Mouse (Mus musculus): ENCODE measurements at regions not wholly inside any gene's neighbourhood (a gene's known extent, or its start where the extent isn't known, plus 50 kb on each side); places are given as distances from the start of the nearest gene placed in this dataset.

DNA sequence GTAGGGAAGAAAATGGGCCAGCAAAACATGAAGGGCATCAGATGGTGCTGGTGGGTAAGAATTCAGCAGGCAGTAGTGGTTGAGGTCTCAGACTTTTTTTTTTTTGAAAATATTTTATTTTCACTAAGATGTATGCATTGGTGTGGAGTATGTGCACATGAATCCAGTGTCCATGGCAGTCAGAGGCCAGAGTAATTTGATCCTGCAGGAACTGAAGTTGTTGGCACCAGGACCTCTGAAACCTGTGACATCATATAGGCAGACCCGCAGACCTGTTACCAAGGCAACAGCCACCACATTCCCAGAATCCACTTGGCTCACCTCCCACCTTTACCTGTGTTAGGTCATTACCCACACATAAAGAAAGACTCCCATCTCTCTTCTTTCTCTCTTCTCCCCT lies 207.2 kb upstream of the Megf9 start:
- no peak overlapping the region for H3K27ac ChIP-seq (ENCODE audit: insufficient read depth, low read depth)
- H3K36me3 ChIP-seq (replicated peaks in 1 of 2; ENCODE audit: control insufficient read depth in 1 of 2, insufficient read depth in 1 of 2, low read length in 1 of 2) = no peaks in the 10 kb centered on the region
- dilution Hi-C loops (cut with MboI; ENCODE audit: extremely low pct_ligation_motif_present, extremely low pct_unique_long_range_greater_than_20kb, low sequenced_read_pairs) (no loop called here), in situ Hi-C loops (cut with MboI; ENCODE audit: low pct_ligation_motif_present, low pct_unique_long_range_greater_than_20kb, low sequenced_read_pairs) (no loop called here)
- no peaks in the 10 kb centered on the region for H3K27me3 ChIP-seq (replicated peaks)
- TF ChIP-seq POLR2A (IDR thresholded peaks at IDR 0.05; ENCODE audit: low read depth, low read length) (no peak), USF1 (IDR thresholded peaks at IDR 0.05; ENCODE audit: low read depth, low read length) (no peak), CTCF (conservative IDR thresholded peaks at IDR 0.05 in 1 of 2, IDR thresholded peaks at IDR 0.05 in 1 of 2; ENCODE audit: low read depth in 2 of 2, low read length in 2 of 2) (no peak), IRF4 (IDR thresholded peaks at IDR 0.05; ENCODE audit: low read depth, low read length) (no peak), MAX (IDR thresholded peaks at IDR 0.05; ENCODE audit: low read length) (no peak), PAX5 (IDR thresholded peaks at IDR 0.05; ENCODE audit: low read length) (no peak), ZC3H11A (IDR thresholded peaks at IDR 0.05; ENCODE audit: low read depth, low read length) (no peak)
- H3K9me3 ChIP-seq (replicated peaks; ENCODE audit: low read length) = peaks cover 21% of the 10 kb centered on the region
- no peaks in the 10 kb centered on the region for H3K79me2 ChIP-seq (replicated peaks; ENCODE audit: control insufficient read depth, extremely low read depth, insufficient read depth, poor library complexity, severe bottlenecking)
- H3K4me3 ChIP-seq (replicated peaks in 1 of 3; ENCODE audit: low read depth in 2 of 3, low read length in 2 of 3, poor library complexity in 1 of 3) = no peak overlapping the region
- H3K4me1 ChIP-seq (ENCODE audit: control insufficient read depth in 1 of 2, insufficient read depth in 2 of 2) = no peaks in the 10 kb centered on the region
- H3K4me2 ChIP-seq (ENCODE audit: insufficient read depth, low read depth, poor library complexity, severe bottlenecking) = no peak overlapping the region
- no peak for DNase-seq (ENCODE audit: extremely low read depth)
- no peak overlapping the region for H3K9ac ChIP-seq (ENCODE audit: insufficient read depth, low read depth)

DNA sequence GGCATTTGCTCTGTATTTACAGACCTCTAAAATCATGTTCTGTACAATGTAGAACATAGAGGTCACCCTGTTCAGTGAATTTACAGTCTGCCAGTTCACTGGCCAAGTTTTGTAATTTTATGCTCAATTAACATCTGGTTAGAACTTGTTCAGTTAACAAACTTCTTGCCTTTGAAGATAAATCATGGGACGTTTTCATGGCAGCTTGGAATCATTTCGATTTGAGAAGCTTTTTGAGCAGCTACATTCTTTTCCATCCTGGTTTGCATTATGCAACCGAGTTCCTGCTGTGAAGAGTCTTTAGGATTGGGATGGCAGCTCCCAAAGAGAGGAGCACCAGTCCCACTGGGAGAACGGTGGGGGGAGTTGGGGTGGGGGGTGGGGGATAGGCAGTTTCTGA lies 206.3 kb upstream of the Megf9 start:
- Histone ChIP-seq H3K9ac (ENCODE audit: insufficient read depth, low read depth) (no peak overlapping the region), H3K4me3 (replicated peaks in 1 of 3; ENCODE audit: low read depth in 2 of 3, low read length in 2 of 3, poor library complexity in 1 of 3) (no peak overlapping the region), H3K4me2 (ENCODE audit: insufficient read depth, low read depth, poor library complexity, severe bottlenecking) (no peak overlapping the region), H3K79me2 (replicated peaks; ENCODE audit: control insufficient read depth, extremely low read depth, insufficient read depth, poor library complexity, severe bottlenecking) (no peaks in the 10 kb centered on the region), H3K9me3 (replicated peaks; ENCODE audit: low read length) (peaks cover 21% of the 10 kb centered on the region), H3K27ac (ENCODE audit: insufficient read depth, low read depth) (no peak overlapping the region), H3K36me3 (replicated peaks in 1 of 2; ENCODE audit: control insufficient read depth in 1 of 2, insufficient read depth in 1 of 2, low read length in 1 of 2) (no peaks in the 10 kb centered on the region), H3K27me3 (replicated peaks) (no peaks in the 10 kb centered on the region), H3K4me1 (ENCODE audit: control insufficient read depth in 1 of 2, insufficient read depth in 2 of 2) (no peaks in the 10 kb centered on the region)
- dilution Hi-C loops (cut with MboI; ENCODE audit: extremely low pct_ligation_motif_present, extremely low pct_unique_long_range_greater_than_20kb, low sequenced_read_pairs) (no loop called here), in situ Hi-C loops (cut with MboI; ENCODE audit: low pct_ligation_motif_present, low pct_unique_long_range_greater_than_20kb, low sequenced_read_pairs) (no loop called here)
- no peak for DNase-seq (ENCODE audit: extremely low read depth)
- TF ChIP-seq BHLHE40 (IDR thresholded peaks at IDR 0.05; ENCODE audit: low read depth, low read length) = no peak
- no peak for TF ChIP-seq MAZ (IDR thresholded peaks at IDR 0.05; ENCODE audit: low read depth, low read length)
- TF ChIP-seq KAT2A (IDR thresholded peaks at IDR 0.05; ENCODE audit: insufficient replicate concordance, low read length) = no peak
- no peak for TF ChIP-seq HCFC1 (IDR thresholded peaks at IDR 0.05; ENCODE audit: low read depth, low read length)
- no peak for TF ChIP-seq RAD21 (IDR thresholded peaks at IDR 0.05; ENCODE audit: low read depth, low read length)
- no peak for TF ChIP-seq NELFE (IDR thresholded peaks at IDR 0.05; ENCODE audit: low read depth, low read length)
- TF ChIP-seq SMC3 (IDR thresholded peaks at IDR 0.05; ENCODE audit: low read depth, low read length) = no peak
- TF ChIP-seq USF2 (conservative IDR thresholded peaks at IDR 0.05; ENCODE audit: low read depth, low read length) = no peak
- TF ChIP-seq CHD2 (IDR thresholded peaks at IDR 0.05; ENCODE audit: low read length) = no peak
- no peak for TF ChIP-seq ETS1 (conservative IDR thresholded peaks at IDR 0.05; ENCODE audit: low read depth, low read length)
- TF ChIP-seq UBTF (IDR thresholded peaks at IDR 0.05; ENCODE audit: low read depth, low read length) = no peak
- no peak for TF ChIP-seq ELF1 (IDR thresholded peaks at IDR 0.05; ENCODE audit: low read depth, low read length)
- no peak for TF ChIP-seq POLR2A (IDR thresholded peaks at IDR 0.05; ENCODE audit: low read depth, low read length)
- no peak for TF ChIP-seq GABPA (IDR thresholded peaks at IDR 0.05; ENCODE audit: insufficient replicate concordance, low read depth, low read length)
- no peak for TF ChIP-seq MYC (IDR thresholded peaks at IDR 0.05; ENCODE audit: low read depth, low read length)
- TF ChIP-seq ZC3H11A (IDR thresholded peaks at IDR 0.05; ENCODE audit: low read depth, low read length) = no peak
